Mouse (Mus musculus) stomach, postnatal 0 days (tissue): ENCODE measurements around the gene Atp8a2. TPM values are rescaled to one million over a fixed set of nuclear protein-coding genes. Genes with fewer than 3 reads are reported as not detected.
"Not testable (repeated sequence)": the region's sequence is repeated elsewhere in the genome, so short reads cannot be mapped to it uniquely, and the experiment has no call there.

Experiments used
- ATAC-seq: fragments of 200-750 bp; cut with Nextera tagmentation; 2 replicates; pipeline ENCODE4 v1.8.0; 2017; ENCODE audit not compliant: low FRiP score, low TSS enrichment
- DNase-seq: peaks from one replicate; pipeline ENCODE4 v3.0.0-alpha.2; 2016; ENCODE audit warnings: low spot score
- H3K27ac ChIP-seq: fragments of 300-500 bp; sonication (generic); replicated peaks from 2 replicates; pipeline ENCODE4 v1.5.1; 2014; ENCODE audit warnings: mild to moderate bottlenecking, control low read depth
- H3K27me3 ChIP-seq: fragments of 300-500 bp; sonication (generic); 2 replicates; pipeline ENCODE4 v1.6.1; 2014; ENCODE audit warnings: low read length; ENCODE audit not compliant: control insufficient read depth, insufficient read depth
- H3K36me3 ChIP-seq: fragments of 300-500 bp; sonication (generic); 2 replicates; pipeline ENCODE4 v1.6.1; 2014; ENCODE audit warnings: low read length, mixed read lengths; ENCODE audit not compliant: control insufficient read depth, insufficient read depth
- H3K4me1 ChIP-seq: fragments of 300-500 bp; sonication (generic); replicated peaks from 2 replicates; pipeline ENCODE4 v1.6.1; 2014; ENCODE audit warnings: antibody characterized with exemption; ENCODE audit not compliant: control insufficient read depth, insufficient read depth
- H3K4me2 ChIP-seq: fragments of 300-500 bp; sonication (generic); replicated peaks from 2 replicates; pipeline ENCODE4 v1.6.1; 2014; ENCODE audit warnings: low read depth, mild to moderate bottlenecking, control low read depth, moderate library complexity
- H3K4me3 ChIP-seq: fragments of 300-500 bp; sonication (generic); 2 replicates; pipeline ENCODE4 v1.5.1; 2014; ENCODE audit warnings: low read depth, low read length, control low read depth
- H3K9ac ChIP-seq: fragments of 300-500 bp; sonication (generic); 2 replicates; pipeline ENCODE4 v1.6.1; 2014; ENCODE audit warnings: mild to moderate bottlenecking, low read length, control low read depth, mixed read lengths
- H3K9me3 ChIP-seq: fragments of 300-500 bp; sonication (generic); 2 replicates; pipeline ENCODE4 v1.6.1; 2016; ENCODE audit warnings: low read length; ENCODE audit not compliant: control insufficient read depth
- CTCF ChIP-seq: IDR thresholded peaks from 2 replicates; pipeline ENCODE4 v1.5.1; 2016; ENCODE audit warnings: antibody characterized with exemption, low read depth, mild to moderate bottlenecking, moderate library complexity
- EP300 ChIP-seq: optimal IDR thresholded peaks from 2 replicates; pipeline ENCODE3; 2016; ENCODE audit warnings: antibody characterized with exemption
- WGBS: fragments of 180-500 bp; shearing (Covaris S2); extraction: QIAGEN DNeasy Blood & Tissue Kit; methylation state at CpG from one replicate; pipeline ENCODE4 v1.1.7; 2014; 5-methylcytosine and 5-hydroxymethylcytosine counted together
- polyA plus RNA-seq: library from polyadenylated mRNA; unstranded; fragments of >200 nt; fragmentation: Nextera tagmentation; extraction: Ambion mirVana; gene quantifications from 2 replicates; pipeline ENCODE4 v1.2.1, GENCODE M21; 2015

Gene Atp8a2
- polyA plus RNA-seq, 1 experiment from 2014 or later = 6.3 TPM

GRCm38 (mm10) chr14:59843264-59843942 lies 353.6 kb downstream of the Atp8a2 start:
- ATAC-seq (no peak), DNase-seq (no peak)
- no peaks in the 10 kb centered on the region for H3K9me3 ChIP-seq
- H3K36me3 ChIP-seq = no peaks in the 10 kb centered on the region
- H3K9ac ChIP-seq = no peak overlapping the region
- H3K4me3 ChIP-seq = no peak overlapping the region
- H3K4me2 ChIP-seq = no peak overlapping the region
- H3K4me1 ChIP-seq = no peaks in the 10 kb centered on the region
- 55% methylated on average over 6 of the region's 6 CpGs for WGBS
- no peak overlapping the region for H3K27ac ChIP-seq
- H3K27me3 ChIP-seq = no peaks in the 10 kb centered on the region
- TF ChIP-seq CTCF (no peak), EP300 (no peak)

- ATAC-seq (no peak), DNase-seq (no peak)
- H3K9ac ChIP-seq = no peak overlapping the region
- H3K36me3 ChIP-seq = no peaks in the 10 kb centered on the region
- no peak overlapping the region for H3K4me2 ChIP-seq
- WGBS = 73% methylated on average over 14 of the region's 14 CpGs
- no peaks in the 10 kb centered on the region for H3K9me3 ChIP-seq
- no peaks in the 10 kb centered on the region for H3K27me3 ChIP-seq
- TF ChIP-seq CTCF (no peak), EP300 (no peak)
- H3K4me3 ChIP-seq = no peak overlapping the region
- H3K4me1 ChIP-seq = no peaks in the 10 kb centered on the region
- no peak overlapping the region for H3K27ac ChIP-seq
Measured at GRCm38 (mm10) chr14:59839951-59840720, 356.8 kb downstream of the Atp8a2 start.

GRCm38 (mm10) chr14:59838446-59839259 lies 358.3 kb downstream of the Atp8a2 start:
- H3K27me3 ChIP-seq, H3K4me1 ChIP-seq, H3K36me3 ChIP-seq, H3K4me2 ChIP-seq, DNase-seq, H3K27ac ChIP-seq, H3K4me3 ChIP-seq, ATAC-seq, H3K9me3 ChIP-seq, H3K9ac ChIP-seq: not testable (repeated sequence)
- WGBS = 82% methylated on average over 1 of the region's 3 CpGs

GRCm38 (mm10) chr14:59837691-59838241 lies 359.2 kb downstream of the Atp8a2 start:
- H3K9me3 ChIP-seq, H3K27ac ChIP-seq, H3K4me2 ChIP-seq, ATAC-seq, H3K36me3 ChIP-seq, H3K9ac ChIP-seq, H3K4me1 ChIP-seq, H3K4me3 ChIP-seq, H3K27me3 ChIP-seq, DNase-seq: not testable (repeated sequence)
- WGBS = no CpG with 5 or more reads among the region's 3 CpGs

GRCm38 (mm10) chr14:59836876-59837543 lies 360.0 kb downstream of the Atp8a2 start:
- Histone ChIP-seq H3K9ac (no peak overlapping the region), H3K9me3 (no peaks in the 10 kb centered on the region), H3K4me2 (no peak overlapping the region), H3K36me3 (no peaks in the 10 kb centered on the region), H3K27me3 (no peaks in the 10 kb centered on the region), H3K4me3 (no peak overlapping the region), H3K27ac (no peak overlapping the region), H3K4me1 (no peaks in the 10 kb centered on the region)
- TF ChIP-seq EP300 (no peak), CTCF (no peak)
- WGBS = 46% methylated on average over 10 of the region's 10 CpGs
- no peak for DNase-seq
- no peak for ATAC-seq
